Mouse (Mus musculus) lung, embryonic 15.5 days (tissue): ENCODE measurements at regions not wholly inside any gene's neighbourhood (a gene's known extent, or its start where the extent isn't known, plus 50 kb on each side); places are given as distances from the start of the nearest gene placed in this dataset.
A peak's percentile ranks its signal among the peaks of the same experiment; 100 is the strongest.

Experiments
- ATAC-seq: fragments of 200-750 bp; cut with Nextera tagmentation; 2 replicates; pipeline ENCODE4 v1.8.0; 2017; ENCODE audit warnings: moderate number of reproducible peaks, borderline replicate concordance; ENCODE audit not compliant: low FRiP score, low TSS enrichment; ENCODE audit errors: extremely low read depth
- H3K27ac ChIP-seq: fragments of 300-500 bp; sonication (generic); 2 replicates; pipeline ENCODE4 v1.5.1; 2015; ENCODE audit warnings: moderate library complexity, mild to moderate bottlenecking, inconsistent platforms
- H3K27me3 ChIP-seq: fragments of 300-500 bp; sonication (generic); 2 replicates; pipeline ENCODE4 v1.6.1; 2015; ENCODE audit warnings: inconsistent platforms
- H3K36me3 ChIP-seq: fragments of 300-500 bp; sonication (generic); 2 replicates; pipeline ENCODE4 v1.6.1; 2015; ENCODE audit warnings: inconsistent platforms
- H3K4me1 ChIP-seq: fragments of 300-500 bp; sonication (generic); 2 replicates; pipeline ENCODE4 v1.6.1; 2015; ENCODE audit warnings: inconsistent platforms
- H3K4me2 ChIP-seq: fragments of 300-500 bp; sonication (generic); 2 replicates; pipeline ENCODE4 v1.6.1; 2015; ENCODE audit warnings: inconsistent platforms, mild to moderate bottlenecking, moderate library complexity
- H3K4me3 ChIP-seq: fragments of 300-500 bp; sonication (generic); 2 replicates; pipeline ENCODE4 v1.5.1; 2015; ENCODE audit warnings: mild to moderate bottlenecking, inconsistent platforms
- H3K9ac ChIP-seq: fragments of 300-500 bp; sonication (generic); 2 replicates; pipeline ENCODE4 v1.6.1; 2015; ENCODE audit warnings: inconsistent platforms
- H3K9me3 ChIP-seq: fragments of 300-500 bp; sonication (generic); 2 replicates; pipeline ENCODE4 v1.6.1; 2016; ENCODE audit warnings: inconsistent platforms
- WGBS: fragments of 180-500 bp; shearing (Covaris S2); methylation state at CpG from one replicate; pipeline ENCODE4 v1.1.7; 2015; 5-methylcytosine and 5-hydroxymethylcytosine counted together

DNA sequence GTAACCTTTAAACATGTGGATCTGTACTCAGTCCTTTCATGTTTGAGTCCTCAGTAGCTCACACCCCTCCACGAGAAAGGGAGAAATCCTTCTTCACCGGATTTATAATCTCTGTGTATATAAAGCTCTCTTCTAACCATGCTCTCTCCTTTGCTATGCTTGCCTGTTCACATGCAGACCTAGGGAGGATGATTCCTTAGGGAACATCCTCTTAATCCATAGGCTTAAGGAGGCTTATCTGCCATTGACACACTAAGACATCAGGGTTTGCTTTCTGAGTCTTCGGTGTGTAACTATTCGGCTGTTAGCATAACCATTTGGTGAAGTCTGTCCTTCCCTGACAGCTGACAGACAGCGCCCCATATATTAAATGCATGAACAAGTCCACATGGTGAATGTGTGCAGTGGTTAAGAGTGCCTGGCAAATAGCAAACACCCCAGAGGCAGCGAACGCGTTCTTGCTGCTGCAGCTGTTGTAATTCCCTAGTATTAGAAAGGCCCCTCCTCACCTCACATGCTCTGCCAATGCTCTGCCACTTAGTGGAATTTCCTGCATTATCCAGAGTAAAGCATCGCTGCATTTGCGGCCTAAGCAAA lies 205.2 kb upstream of the Gm12728 start:
- no peaks in the 10 kb centered on the region for H3K36me3 ChIP-seq
- no peak overlapping the region for H3K4me2 ChIP-seq
- no peaks in the 10 kb centered on the region for H3K9me3 ChIP-seq
- H3K27ac ChIP-seq = no peak overlapping the region
- H3K4me3 ChIP-seq = no peak overlapping the region
- no peak for ATAC-seq
- H3K9ac ChIP-seq = no peak overlapping the region
- H3K27me3 ChIP-seq = no peaks in the 10 kb centered on the region
- 74% methylated on average over 10 of the region's 10 CpGs for WGBS
- no peaks in the 10 kb centered on the region; the same call in 1 of the 2 replicates for H3K4me1 ChIP-seq

DNA sequence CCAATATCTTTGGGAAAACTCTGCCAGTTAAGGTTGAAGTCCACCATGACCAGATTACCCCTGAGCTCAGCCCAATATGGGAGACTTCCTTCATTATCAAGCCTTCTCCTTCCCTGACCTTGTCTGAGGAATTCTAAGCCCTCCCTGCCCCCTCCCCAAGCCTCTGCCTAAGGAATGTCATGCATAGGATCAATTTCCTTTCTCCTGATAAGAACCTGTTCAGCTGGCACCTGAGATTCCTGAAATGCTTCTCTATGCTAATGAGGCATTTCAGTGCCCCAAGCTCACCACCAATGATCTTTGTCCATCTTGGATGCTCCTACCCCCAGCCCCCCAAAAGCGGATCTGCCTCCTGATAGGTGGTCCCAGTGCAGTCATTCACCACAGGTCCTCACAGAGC lies 186.0 kb upstream of the Gm12728 start:
- H3K27me3 ChIP-seq = no peaks in the 10 kb centered on the region
- H3K27ac ChIP-seq = no peak overlapping the region
- no peak overlapping the region for H3K4me3 ChIP-seq
- H3K36me3 ChIP-seq = no peaks in the 10 kb centered on the region
- H3K9ac ChIP-seq = no peak overlapping the region
- peak; percentile 23; the same call in 1 of the 2 replicates for ATAC-seq
- H3K4me1 ChIP-seq = 0 out of 2 replicates have a peak, but pooled peaks cover 5% of the 10 kb centered on the region
- WGBS = 82% methylated on average over 1 of the region's 1 CpGs
- no peak overlapping the region for H3K4me2 ChIP-seq
- H3K9me3 ChIP-seq = no peaks in the 10 kb centered on the region

DNA sequence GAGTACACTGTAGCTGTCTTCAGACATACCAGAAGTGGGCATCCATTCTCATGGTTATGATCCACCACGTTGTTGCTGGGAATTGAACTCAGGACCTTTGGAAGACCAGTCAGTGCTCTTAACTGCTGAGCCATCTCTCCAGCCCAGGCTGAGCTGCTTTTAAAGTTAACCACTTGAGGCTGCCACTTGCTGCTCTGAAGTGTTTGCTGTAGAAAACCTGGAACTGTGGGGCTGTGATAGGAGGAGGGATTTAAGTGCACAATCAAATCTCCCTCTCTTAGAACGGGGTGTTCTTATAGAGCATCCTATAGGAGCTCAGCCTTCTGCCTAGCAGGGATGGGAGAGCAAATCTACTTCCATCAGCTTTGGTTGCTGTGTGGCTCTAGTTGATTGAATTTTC lies 185.1 kb upstream of the Gm12728 start:
- no peaks in the 10 kb centered on the region for H3K9me3 ChIP-seq
- no peaks in the 10 kb centered on the region for H3K27me3 ChIP-seq
- 56% methylated on average over 2 of the region's 2 CpGs for WGBS
- no peak overlapping the region for H3K4me3 ChIP-seq
- no peaks in the 10 kb centered on the region for H3K36me3 ChIP-seq
- H3K4me1 ChIP-seq = 0 out of 2 replicates have a peak, but pooled peaks cover 5% of the 10 kb centered on the region
- no peak overlapping the region for H3K4me2 ChIP-seq
- peak; percentile 46; the same call in 1 of the 2 replicates for ATAC-seq
- no peak overlapping the region for H3K9ac ChIP-seq
- H3K27ac ChIP-seq = no peak overlapping the region

DNA sequence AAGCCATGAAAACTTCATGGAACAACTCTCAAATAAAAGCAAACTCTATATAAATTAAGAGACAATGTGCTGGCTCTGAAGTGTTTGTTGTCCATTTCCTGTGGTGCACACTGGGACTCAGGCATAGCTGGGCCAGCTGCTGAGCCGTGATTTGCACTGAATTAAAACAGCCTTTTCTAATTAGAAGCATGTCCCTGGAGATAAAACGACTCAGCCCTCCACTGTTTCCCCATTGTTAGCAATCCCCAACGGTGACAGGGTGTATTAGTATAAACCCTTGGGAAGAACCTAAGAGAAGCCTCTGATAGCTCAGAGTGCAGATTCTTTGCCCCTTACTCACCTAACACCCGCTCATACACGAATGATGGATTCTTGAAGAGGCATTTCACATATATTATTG lies 182.9 kb upstream of the Gm12728 start:
- Histone ChIP-seq H3K4me1 (0 out of 2 replicates have a peak, but pooled peaks cover 5% of the 10 kb centered on the region), H3K9ac (no peak overlapping the region), H3K9me3 (no peaks in the 10 kb centered on the region), H3K27me3 (no peaks in the 10 kb centered on the region), H3K4me2 (no peak overlapping the region), H3K27ac (no peak overlapping the region), H3K4me3 (no peak overlapping the region), H3K36me3 (no peaks in the 10 kb centered on the region)
- 26% methylated on average over 5 of the region's 5 CpGs for WGBS
- no peak for ATAC-seq

DNA sequence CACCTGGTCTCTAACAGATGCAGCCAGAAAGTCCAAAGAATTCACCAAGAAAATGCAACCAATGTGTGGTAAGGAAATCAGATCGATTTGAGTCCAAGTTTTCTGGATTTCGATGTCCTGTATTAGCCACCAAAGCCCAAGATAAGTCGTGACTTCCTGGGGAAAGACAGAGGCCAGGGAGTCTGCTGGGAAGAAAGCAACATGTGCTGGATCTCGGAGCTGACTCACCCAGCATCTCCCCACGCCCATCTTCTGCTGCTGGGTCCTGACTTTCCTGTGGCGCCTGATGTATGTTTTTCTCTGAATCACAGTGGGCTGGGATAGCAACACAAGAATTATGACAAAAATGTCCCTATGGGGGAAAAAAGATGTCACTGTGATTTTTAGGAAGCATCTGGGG lies 178.8 kb upstream of the Gm12728 start:
- H3K9me3 ChIP-seq = no peaks in the 10 kb centered on the region
- H3K36me3 ChIP-seq = no peaks in the 10 kb centered on the region
- no peaks in the 10 kb centered on the region for H3K27me3 ChIP-seq
- H3K4me2 ChIP-seq = no peak overlapping the region
- no peak for ATAC-seq
- no peak overlapping the region for H3K27ac ChIP-seq
- WGBS = 66% methylated on average over 6 of the region's 6 CpGs
- no peak overlapping the region for H3K4me3 ChIP-seq
- 0 out of 2 replicates have a peak, but pooled peaks cover 5% of the 10 kb centered on the region for H3K4me1 ChIP-seq
- H3K9ac ChIP-seq = no peak overlapping the region

DNA sequence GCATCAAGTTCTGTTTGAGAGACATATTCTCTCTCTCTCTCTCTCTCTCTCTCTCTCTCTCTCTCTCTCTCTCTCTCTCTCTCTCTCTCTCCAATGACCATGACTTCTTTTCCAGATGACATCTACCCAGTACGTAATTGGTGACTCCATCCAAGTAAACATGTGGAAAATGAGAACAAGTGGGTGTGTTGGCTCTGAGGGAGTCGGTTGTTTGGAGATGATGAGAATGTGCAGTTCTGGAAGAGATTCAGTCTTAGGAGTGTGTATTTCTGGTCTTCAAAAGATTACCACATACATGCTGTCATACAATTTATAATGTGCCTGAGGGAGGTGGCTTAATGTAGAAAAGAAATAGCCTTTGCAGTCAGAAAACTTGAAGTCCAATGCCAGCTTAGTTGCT lies 175.3 kb upstream of the Gm12728 start:
- Histone ChIP-seq H3K9me3 (no peaks in the 10 kb centered on the region), H3K36me3 (no peaks in the 10 kb centered on the region), H3K27ac (no peak overlapping the region), H3K4me2 (no peak overlapping the region), H3K4me1 (no peaks in the 10 kb centered on the region), H3K9ac (no peak overlapping the region), H3K27me3 (no peaks in the 10 kb centered on the region), H3K4me3 (no peak overlapping the region)
- WGBS = 57% methylated on average over 2 of the region's 2 CpGs
- ATAC-seq = no peak

DNA sequence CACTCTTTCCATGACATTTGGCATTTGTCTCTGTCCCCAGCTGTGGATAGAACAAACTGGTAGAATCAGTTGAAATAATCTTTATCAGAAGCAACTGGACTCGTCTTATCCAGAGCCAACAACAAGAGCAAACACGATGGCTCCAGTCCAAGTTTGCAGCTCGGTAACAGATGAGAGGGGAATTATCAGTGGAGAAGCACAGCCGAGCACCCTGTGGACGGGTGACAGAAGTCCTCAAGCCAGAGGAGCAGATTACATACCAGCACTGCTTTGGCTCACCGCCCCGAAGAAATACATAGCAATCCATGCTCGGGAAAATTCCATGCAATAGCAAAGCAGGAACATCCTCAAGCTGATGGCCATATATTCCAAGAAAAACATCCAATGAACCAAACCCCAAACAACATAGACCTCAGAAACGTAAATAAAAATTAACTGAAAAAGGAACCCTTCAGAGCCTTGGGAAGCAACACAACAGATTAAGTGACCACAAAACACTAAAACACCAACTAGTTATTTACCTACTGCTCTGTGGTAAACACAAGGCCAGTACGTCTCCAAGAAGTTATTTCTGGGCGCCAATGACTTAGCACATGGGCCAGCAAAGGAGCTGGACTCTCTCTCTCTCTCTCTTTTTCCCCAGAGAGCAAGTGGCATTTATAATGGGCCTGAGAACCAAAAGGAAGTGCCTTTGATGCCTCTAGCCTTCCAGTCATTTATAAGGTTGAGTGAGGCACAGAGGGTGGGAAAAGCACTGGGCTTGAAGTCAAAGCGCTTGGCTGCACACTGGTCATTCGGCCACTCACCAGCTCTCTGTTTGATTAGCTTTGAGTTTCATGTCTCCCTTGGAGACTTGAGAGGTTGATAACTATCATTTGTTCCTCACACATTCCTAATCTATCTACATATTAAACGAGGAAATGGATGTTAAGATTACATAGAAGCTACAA lies 163.0 kb upstream of the Gm12728 start:
- peak; percentile 96 for ATAC-seq
- no peaks in the 10 kb centered on the region for H3K27me3 ChIP-seq
- no peak overlapping the region for H3K9ac ChIP-seq
- peak overlapping the region; percentile 78 for H3K27ac ChIP-seq
- H3K36me3 ChIP-seq = no peaks in the 10 kb centered on the region
- no peak overlapping the region for H3K4me2 ChIP-seq
- WGBS = 33% methylated on average over 14 of the region's 14 CpGs
- peaks cover 14% of the 10 kb centered on the region for H3K4me1 ChIP-seq
- H3K9me3 ChIP-seq = no peaks in the 10 kb centered on the region
- no peak overlapping the region for H3K4me3 ChIP-seq

DNA sequence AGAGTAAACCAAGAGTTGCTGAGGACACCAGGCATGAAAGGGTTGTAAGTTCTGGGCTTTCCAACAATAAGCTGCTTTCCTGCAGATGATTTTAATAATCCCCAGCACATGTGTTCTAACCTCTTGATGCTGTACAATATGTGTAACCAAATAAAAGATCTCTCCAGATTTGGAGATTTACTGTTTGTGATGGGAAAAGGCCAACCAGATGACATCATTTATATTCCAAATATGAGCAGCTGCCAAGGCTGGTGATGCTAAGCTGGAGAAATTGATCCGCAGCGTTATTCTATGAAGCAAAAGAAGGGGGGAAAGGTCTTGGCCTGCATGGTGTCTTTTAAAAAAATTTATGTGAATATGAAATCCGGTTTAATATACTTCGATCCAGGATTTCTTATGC lies 160.1 kb upstream of the Gm12728 start:
- WGBS = 81% methylated on average over 4 of the region's 4 CpGs
- Histone ChIP-seq H3K4me2 (no peak overlapping the region), H3K4me1 (peaks cover 14% of the 10 kb centered on the region), H3K36me3 (no peaks in the 10 kb centered on the region), H3K27ac (no peak overlapping the region), H3K4me3 (no peak overlapping the region), H3K9me3 (no peaks in the 10 kb centered on the region), H3K27me3 (no peaks in the 10 kb centered on the region), H3K9ac (no peak overlapping the region)
- ATAC-seq = no peak

DNA sequence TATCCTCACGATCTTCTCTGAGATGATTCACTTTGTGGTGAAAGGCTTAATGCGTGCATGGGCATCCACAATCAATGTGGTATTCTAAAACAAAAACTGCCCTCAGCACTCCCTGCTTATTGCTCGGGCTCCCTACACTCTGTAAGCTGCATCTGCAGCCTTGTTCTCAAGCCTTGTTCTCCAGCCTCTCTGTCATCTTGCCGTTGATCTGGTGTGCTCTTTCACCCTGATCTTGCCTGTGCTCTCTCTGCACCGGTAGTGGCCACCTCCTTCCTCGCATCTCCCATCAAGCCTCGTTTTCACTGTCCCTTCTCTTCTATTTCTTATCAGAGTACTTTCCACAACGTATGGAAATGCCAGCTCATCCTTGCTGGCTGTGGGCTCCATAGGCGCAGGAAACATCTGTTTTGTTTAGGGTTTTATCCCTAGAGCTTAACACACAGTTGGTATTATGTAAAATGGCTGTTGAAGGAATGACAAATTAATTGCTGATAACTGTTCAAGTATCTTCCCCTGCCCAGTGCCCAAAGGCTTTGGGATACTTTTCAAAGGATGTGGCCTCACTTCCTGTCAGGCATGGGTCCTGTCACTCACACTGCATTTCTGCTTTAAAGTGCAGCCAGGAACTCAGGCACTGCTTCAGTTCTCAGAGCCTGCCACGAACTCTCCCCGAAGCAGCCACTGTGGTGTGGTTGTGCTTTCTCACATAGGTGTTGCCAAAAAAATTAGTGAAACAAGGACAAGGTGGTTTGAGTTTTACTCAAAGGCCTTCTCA lies 158.9 kb upstream of the Gm12728 start:
- Histone ChIP-seq H3K4me1 (peaks cover 14% of the 10 kb centered on the region), H3K27ac (peak overlapping the region; percentile 27; the same call in 1 of the 2 replicates), H3K4me2 (no peak overlapping the region), H3K36me3 (no peaks in the 10 kb centered on the region), H3K27me3 (no peaks in the 10 kb centered on the region), H3K4me3 (no peak overlapping the region), H3K9me3 (no peaks in the 10 kb centered on the region), H3K9ac (no peak overlapping the region)
- 51% methylated on average over 11 of the region's 11 CpGs for WGBS
- ATAC-seq = peak; percentile 10; the same call in 1 of the 2 replicates

DNA sequence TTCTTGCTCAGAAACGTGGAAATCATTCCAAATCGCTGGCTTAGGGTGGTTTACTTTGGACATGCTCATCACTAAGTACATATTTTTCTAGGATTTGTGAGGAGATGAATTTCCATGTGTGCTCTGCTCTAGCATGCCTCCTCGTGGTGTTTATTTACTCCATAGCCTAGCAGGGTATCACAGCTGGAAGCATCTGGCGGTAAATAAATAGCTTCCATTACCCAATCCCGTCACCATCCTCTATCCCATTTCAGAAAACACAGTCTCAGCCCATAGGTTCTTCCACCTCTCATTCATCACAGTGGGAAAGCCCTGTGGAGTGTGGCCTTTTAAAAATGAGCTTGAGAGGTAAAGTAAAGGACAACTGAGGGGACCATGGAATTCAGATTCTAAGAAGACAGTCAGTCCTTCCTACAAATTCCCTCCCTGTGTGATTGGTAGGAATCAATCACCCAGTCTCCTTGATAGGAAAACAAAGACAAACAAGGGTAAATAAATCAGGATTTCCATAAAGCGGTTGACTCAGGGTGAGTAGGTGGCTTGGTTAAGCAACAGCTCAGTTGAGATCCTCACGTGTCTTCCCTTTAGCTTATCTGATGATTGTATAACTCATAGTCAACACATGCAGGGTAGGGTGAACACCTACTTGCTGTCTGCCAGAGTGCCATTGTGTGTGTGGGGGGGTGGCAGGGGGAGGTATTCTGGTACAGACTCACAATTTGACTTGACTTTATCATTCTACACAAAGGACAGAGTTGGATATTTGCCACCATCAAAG lies 156.9 kb upstream of the Gm12728 start:
- WGBS = 65% methylated on average over 7 of the region's 7 CpGs
- Histone ChIP-seq H3K9me3 (no peaks in the 10 kb centered on the region), H3K4me2 (no peak overlapping the region), H3K9ac (no peak overlapping the region), H3K36me3 (no peaks in the 10 kb centered on the region), H3K4me1 (peaks cover 8% of the 10 kb centered on the region), H3K27ac (no peak overlapping the region), H3K27me3 (no peaks in the 10 kb centered on the region), H3K4me3 (no peak overlapping the region)
- ATAC-seq = no peak

DNA sequence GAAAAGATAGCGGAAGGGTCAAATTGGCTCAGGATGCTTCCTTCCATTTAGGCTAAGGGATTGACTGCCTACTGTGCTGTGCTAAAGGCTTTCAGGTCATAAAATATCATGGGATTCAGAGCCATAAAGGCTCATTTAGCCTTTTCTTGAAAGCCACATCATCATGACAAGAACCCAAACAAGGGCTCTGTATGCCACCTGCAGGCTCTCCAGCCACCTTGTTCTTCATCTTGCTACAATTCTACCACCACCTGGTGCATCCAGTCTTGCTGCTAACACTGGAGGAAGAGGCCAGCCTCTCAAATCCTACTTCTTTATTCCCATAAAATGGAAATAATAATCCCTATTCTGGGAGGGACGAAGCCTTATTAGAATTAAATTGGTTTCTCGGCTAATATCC lies 155.9 kb upstream of the Gm12728 start:
- no peaks in the 10 kb centered on the region for H3K9me3 ChIP-seq
- 94% methylated on average over 3 of the region's 3 CpGs for WGBS
- H3K4me2 ChIP-seq = no peak overlapping the region
- no peak overlapping the region for H3K27ac ChIP-seq
- no peaks in the 10 kb centered on the region for H3K36me3 ChIP-seq
- ATAC-seq = no peak
- H3K27me3 ChIP-seq = no peaks in the 10 kb centered on the region
- peaks cover 8% of the 10 kb centered on the region for H3K4me1 ChIP-seq
- no peak overlapping the region for H3K4me3 ChIP-seq
- no peak overlapping the region for H3K9ac ChIP-seq
